Mouse (Mus musculus) C2C12 (cell line): ENCODE measurements around the gene Smarcb1. TPM values are rescaled to one million over a fixed set of nuclear protein-coding genes. Genes with fewer than 3 reads are reported as not detected.

Source experiments
- H3K27me3 ChIP-seq: one replicate; pipeline ENCODE4 v1.6.1; 2011; ENCODE audit not compliant: control insufficient read depth, insufficient read depth, insufficient read length
- H3K36me3 ChIP-seq: one replicate; pipeline ENCODE4 v1.6.1; 2011; ENCODE audit not compliant: control insufficient read depth, insufficient read depth
- H3K4me3 ChIP-seq: one replicate; pipeline ENCODE4 v1.5.1; 2011; ENCODE audit warnings: mild to moderate bottlenecking, control low read depth; ENCODE audit not compliant: poor library complexity, insufficient read depth, severe bottlenecking
- H3K79me2 ChIP-seq: one replicate; pipeline ENCODE4 v1.6.1; 2011; ENCODE audit not compliant: control insufficient read depth, insufficient read depth
- H3K79me3 ChIP-seq: one replicate; pipeline ENCODE4 v1.6.1; 2011; ENCODE audit warnings: low read depth, control low read depth
- H3ac ChIP-seq: one replicate; pipeline ENCODE3; 2011; ENCODE audit warnings: low read depth; ENCODE audit not compliant: control insufficient read depth, insufficient read length
- CEBPB ChIP-seq: IDR thresholded peaks from one replicate; pipeline ENCODE4 v1.6.1; 2011; ENCODE audit warnings: low read depth, mild to moderate bottlenecking, control low read depth, moderate library complexity
- CTCF ChIP-seq: IDR thresholded peaks from one replicate; pipeline ENCODE4 v1.5.1; 2011; ENCODE audit not compliant: control insufficient read depth, insufficient read depth, insufficient read length
- FOSL1 ChIP-seq: IDR thresholded peaks from one replicate; pipeline ENCODE4 v1.8.0; 2011; ENCODE audit warnings: mild to moderate bottlenecking, low read length; ENCODE audit not compliant: poor library complexity, insufficient read depth, severe bottlenecking
- MAX ChIP-seq: IDR thresholded peaks from one replicate; pipeline ENCODE4 v1.6.1; 2011; ENCODE audit warnings: mild to moderate bottlenecking, control low read depth
- MYOD1 ChIP-seq: IDR thresholded peaks from one replicate; pipeline ENCODE4 v1.6.1; 2011; ENCODE audit warnings: low read depth; ENCODE audit not compliant: control insufficient read depth, insufficient read length
- MYOG ChIP-seq: IDR thresholded peaks from one replicate; pipeline ENCODE4 v1.6.1; 2011; ENCODE audit not compliant: control insufficient read depth, insufficient read length; ENCODE audit errors: extremely low read depth
- USF1 ChIP-seq: IDR thresholded peaks from one replicate; pipeline ENCODE4 v1.6.1; 2011; ENCODE audit warnings: low read depth, mild to moderate bottlenecking, control low read depth, moderate library complexity
- polyA plus RNA-seq: library from polyadenylated mRNA; unstranded; fragments of >200 nt; fragmentation: generic; extraction: Trizol; gene quantifications from one replicate; pipeline ENCODE4 v1.2.1, GENCODE M21; 2012; ENCODE audit warnings: missing spikeins

Gene Smarcb1
- polyA plus RNA-seq, 1 experiment, result 133 TPM

- no peak overlapping the region for H3ac ChIP-seq
- H3K27me3 ChIP-seq, result no peaks in the 10 kb centered on the region
- H3K4me3 ChIP-seq, result no peak overlapping the region
- no peaks in the 10 kb centered on the region for H3K79me2 ChIP-seq
- no peaks in the 10 kb centered on the region for H3K36me3 ChIP-seq
- no peaks in the 10 kb centered on the region for H3K79me3 ChIP-seq
- TF ChIP-seq CTCF (no peak), MAX (no peak), CEBPB (no peak), MYOD1 (no peak), MYOG (no peak), FOSL1 (no peak), USF1 (no peak)
Observed at GRCm38 (mm10) chr10:75881578-75882432, 39.6 kb downstream of the Smarcb1 start.

- H3K79me2 ChIP-seq, result no peaks in the 10 kb centered on the region
- H3K27me3 ChIP-seq, result no peaks in the 10 kb centered on the region
- no peak overlapping the region for H3ac ChIP-seq
- TF ChIP-seq MYOG (no peak), CTCF (no peak), USF1 (no peak), FOSL1 (no peak), MAX (no peak), CEBPB (no peak), MYOD1 (no peak)
- no peak overlapping the region for H3K4me3 ChIP-seq
- H3K79me3 ChIP-seq, result no peaks in the 10 kb centered on the region
- no peaks in the 10 kb centered on the region for H3K36me3 ChIP-seq
Observed at GRCm38 (mm10) chr10:75880771-75881577, 40.4 kb downstream of the Smarcb1 start.

GRCm38 (mm10) chr10:75880351-75880750 is 41.1 kb downstream of the Smarcb1 start:
- Histone ChIP-seq H3K79me2 (no peaks in the 10 kb centered on the region), H3K4me3 (no peak overlapping the region), H3ac (no peak overlapping the region), H3K79me3 (no peaks in the 10 kb centered on the region), H3K27me3 (no peaks in the 10 kb centered on the region), H3K36me3 (no peaks in the 10 kb centered on the region)
- no peak for TF ChIP-seq CEBPB
- no peak for TF ChIP-seq CTCF
- no peak for TF ChIP-seq MYOG
- TF ChIP-seq FOSL1, result no peak
- no peak for TF ChIP-seq MYOD1
- TF ChIP-seq USF1, result no peak
- TF ChIP-seq MAX, result no peak

GRCm38 (mm10) chr10:75878836-75879235 is 42.6 kb downstream of the Smarcb1 start:
- TF ChIP-seq MAX (no peak), CEBPB (no peak), MYOD1 (no peak), FOSL1 (no peak), USF1 (no peak), CTCF (no peak), MYOG (no peak)
- Histone ChIP-seq H3ac (no peak overlapping the region), H3K36me3 (no peaks in the 10 kb centered on the region), H3K4me3 (no peak overlapping the region), H3K79me3 (no peaks in the 10 kb centered on the region), H3K79me2 (no peaks in the 10 kb centered on the region), H3K27me3 (no peaks in the 10 kb centered on the region)

GRCm38 (mm10) chr10:75873543-75874170 is 47.8 kb downstream of the Smarcb1 start:
- Histone ChIP-seq H3ac (no peak overlapping the region), H3K4me3 (no peak overlapping the region), H3K79me3 (no peaks in the 10 kb centered on the region), H3K79me2 (no peaks in the 10 kb centered on the region), H3K36me3 (no peaks in the 10 kb centered on the region), H3K27me3 (no peaks in the 10 kb centered on the region)
- TF ChIP-seq CTCF (no peak), MYOD1 (no peak), MAX (no peak), CEBPB (no peak), MYOG (no peak), USF1 (no peak), FOSL1 (no peak)
